Mouse (Mus musculus) midbrain, embryonic 14.5 days (tissue): ENCODE results near the gene Olfr1243. TPM values are rescaled to one million over a fixed set of nuclear protein-coding genes. Genes with fewer than 3 reads are reported as not detected.
"Not testable (repeated sequence)": the region's sequence is repeated elsewhere in the genome, so short reads cannot be mapped to it uniquely, and the experiment has no call there.

Experiments used
- ATAC-seq: fragments of 200-750 bp; cut with Nextera tagmentation; 2 replicates; pipeline ENCODE4 v1.8.0; 2017; ENCODE audit warnings: moderate number of reproducible peaks, moderate library complexity; ENCODE audit not compliant: low FRiP score, low TSS enrichment
- DNase-seq: peaks from one replicate; pipeline ENCODE4 v3.0.0-alpha.2; 2015
- H3K27ac ChIP-seq: fragments of 300-500 bp; sonication (generic); replicated peaks from 2 replicates; pipeline ENCODE4 v1.5.1; 2014; ENCODE audit warnings: mild to moderate bottlenecking, low read depth, low read length, moderate library complexity
- H3K27me3 ChIP-seq: fragments of 300-500 bp; sonication (generic); 2 replicates; pipeline ENCODE4 v1.6.1; 2014; ENCODE audit warnings: low read length, control low read depth, mixed read lengths; ENCODE audit not compliant: control insufficient read depth, insufficient read depth
- H3K36me3 ChIP-seq: fragments of 300-500 bp; sonication (generic); 2 replicates; pipeline ENCODE4 v1.6.1; 2014; ENCODE audit warnings: low read length, control low read depth; ENCODE audit not compliant: control insufficient read depth, insufficient read depth
- H3K4me1 ChIP-seq: fragments of 300-500 bp; sonication (generic); 2 replicates; pipeline ENCODE4 v1.6.1; 2014; ENCODE audit warnings: mild to moderate bottlenecking, antibody characterized with exemption, low read length, control low read depth; ENCODE audit not compliant: control insufficient read depth, insufficient read depth
- H3K4me2 ChIP-seq: fragments of 300-500 bp; sonication (generic); 2 replicates; pipeline ENCODE4 v1.6.1; 2014; ENCODE audit warnings: mild to moderate bottlenecking, low read length, moderate library complexity
- H3K4me3 ChIP-seq: fragments of 300-500 bp; sonication (generic); replicated peaks from 2 replicates; pipeline ENCODE4 v1.5.1; 2014; ENCODE audit warnings: low read depth, low read length
- H3K9ac ChIP-seq: fragments of 300-500 bp; sonication (generic); replicated peaks from 2 replicates; pipeline ENCODE4 v1.6.1; 2014; ENCODE audit warnings: mild to moderate bottlenecking, low read length, moderate library complexity
- H3K9me3 ChIP-seq: fragments of 300-500 bp; sonication (generic); 2 replicates; pipeline ENCODE4 v1.6.1; 2016; ENCODE audit warnings: low read length, control low read depth, mixed read lengths; ENCODE audit not compliant: control insufficient read depth
- WGBS: fragments of 180-500 bp; shearing (Covaris S2); extraction: QIAGEN DNeasy Blood & Tissue Kit; methylation state at CpG from one replicate; pipeline ENCODE4 v1.1.7; 2014; 5-methylcytosine and 5-hydroxymethylcytosine counted together
- polyA plus RNA-seq: library from polyadenylated mRNA; unstranded; fragments of >200 nt; fragmentation: Nextera tagmentation; extraction: Ambion mirVana; gene quantifications from 2 replicates; pipeline ENCODE4 v1.2.1, GENCODE M21; 2014

The Olfr1243 gene
- polyA plus RNA-seq, result not detected in 2 replicates

DNA sequence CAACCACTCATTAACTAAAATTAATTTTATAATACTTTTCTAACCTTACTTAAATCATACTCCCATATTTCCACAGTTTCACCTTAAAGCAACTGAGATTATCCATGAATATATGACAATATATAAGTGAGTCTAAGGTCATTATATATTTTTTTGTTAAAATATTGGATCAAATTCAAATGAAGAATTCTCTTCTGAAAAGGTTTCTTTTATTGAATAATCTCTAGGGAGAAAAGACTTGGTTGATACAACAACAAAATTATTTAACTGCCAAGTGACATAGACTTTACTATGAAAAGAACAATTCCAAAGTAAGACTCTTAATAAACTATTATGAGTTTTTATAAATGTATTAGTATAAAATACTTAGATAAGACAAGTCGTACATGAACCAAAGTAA lies at the start of gene Olfr1243:
TSS of gene Olfr1243 (minus strand) at position 101 of the 400 bp plus-strand sequence.
- 93% methylated on average over 1 of the region's 1 CpGs for whole genome bisulfite sequencing
- Histone ChIP-seq H3K4me3 (no peak within 1 kb of the TSS), H3K9ac (no peak within 1 kb of the TSS), H3K9me3 (no peaks in the 10 kb centered on the region), H3K4me2 (no peak within 1 kb of the TSS), H3K27ac (no peak within 1 kb of the TSS), H3K4me1 (no peaks in the 10 kb centered on the region), H3K27me3 (no peaks in the 10 kb centered on the region), H3K36me3 (no peaks in the 10 kb centered on the region)
- no peak for ATAC-seq
- no peak for DNase-seq

DNA sequence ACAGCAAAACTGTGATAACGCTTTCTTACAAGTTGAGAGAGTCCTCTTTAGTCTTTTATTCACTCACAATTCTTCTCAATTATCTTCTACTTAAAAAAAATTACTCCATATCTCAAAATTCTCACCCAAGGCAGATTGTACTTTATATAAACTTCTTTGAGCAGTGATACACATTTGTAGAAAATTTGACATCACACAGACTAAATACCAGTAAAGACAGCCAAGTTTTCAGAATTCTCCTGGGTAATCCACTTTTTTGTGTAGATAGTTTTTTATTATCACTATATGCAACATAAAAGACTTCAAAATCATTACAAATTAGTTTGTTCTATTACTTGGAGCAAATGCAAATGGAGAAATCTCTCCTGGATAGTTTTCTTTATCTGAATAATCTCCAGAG lies 47.1 kb upstream of the Olfr1243 start, which contains the start of gene Olfr1245:
TSS of gene Olfr1245 (minus strand) at position 101 of the 400 bp plus-strand sequence.
- Histone ChIP-seq H3K27me3 (no peaks in the 10 kb centered on the region), H3K27ac (no peak within 1 kb of the TSS), H3K4me2 (no peak within 1 kb of the TSS), H3K4me1 (no peaks in the 10 kb centered on the region), H3K9ac (no peak within 1 kb of the TSS), H3K36me3 (no peaks in the 10 kb centered on the region), H3K4me3 (no peak within 1 kb of the TSS), H3K9me3 (peaks cover 6% of the 10 kb centered on the region; the same call in 1 of the 2 replicates)
- 91% methylated on average over 1 of the region's 1 CpGs for WGBS
- no peak for DNase-seq
- ATAC-seq, result no peak

DNA sequence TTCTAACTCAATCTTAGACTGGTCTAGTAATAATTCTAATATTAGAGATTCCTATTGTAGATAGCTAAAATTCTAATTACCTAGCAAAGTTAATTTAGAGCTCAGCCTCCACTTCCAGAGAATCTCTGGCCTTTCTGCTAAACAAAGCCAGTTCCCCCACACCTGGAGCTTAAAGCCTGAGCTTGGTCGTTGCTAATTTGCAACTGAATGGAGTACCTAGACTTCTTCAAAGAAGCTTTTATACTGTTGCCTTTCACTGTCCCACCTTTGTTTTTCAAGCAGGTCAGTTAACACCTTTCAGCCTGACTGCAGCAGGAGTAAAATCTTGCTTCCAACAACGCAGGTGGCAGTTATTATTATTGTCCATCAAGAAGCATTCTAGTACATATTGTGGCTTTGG lies 31.4 kb upstream of the Olfr1243 start:
- H3K27me3 ChIP-seq, H3K9ac ChIP-seq, DNase-seq, H3K4me2 ChIP-seq, H3K36me3 ChIP-seq, H3K4me1 ChIP-seq, ATAC-seq, H3K27ac ChIP-seq, H3K9me3 ChIP-seq, H3K4me3 ChIP-seq: not testable (repeated sequence)
- 58% methylated on average over 2 of the region's 2 CpGs for WGBS

DNA sequence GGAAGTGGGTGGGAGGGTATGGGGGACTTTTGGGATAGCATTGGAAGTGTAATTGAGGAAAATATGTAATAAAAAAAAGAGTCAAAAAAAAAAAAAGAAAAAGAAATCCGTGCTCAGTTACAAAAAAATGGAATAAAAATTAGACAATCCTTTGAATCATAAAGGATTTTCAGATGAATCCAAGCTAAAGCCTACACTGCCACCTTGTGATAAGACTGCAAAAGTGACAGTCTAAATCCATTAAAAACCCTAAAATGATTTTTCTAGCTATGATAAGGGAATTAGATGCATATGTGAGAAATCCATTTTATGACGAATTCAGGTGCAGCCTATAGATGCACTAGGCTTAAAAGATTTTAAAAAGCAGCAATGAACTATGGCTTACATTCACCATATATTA lies 13.2 kb upstream of the Olfr1243 start:
- DNase-seq, result peak; percentile 77
- WGBS, result 66% methylated on average over 2 of the region's 2 CpGs

DNA sequence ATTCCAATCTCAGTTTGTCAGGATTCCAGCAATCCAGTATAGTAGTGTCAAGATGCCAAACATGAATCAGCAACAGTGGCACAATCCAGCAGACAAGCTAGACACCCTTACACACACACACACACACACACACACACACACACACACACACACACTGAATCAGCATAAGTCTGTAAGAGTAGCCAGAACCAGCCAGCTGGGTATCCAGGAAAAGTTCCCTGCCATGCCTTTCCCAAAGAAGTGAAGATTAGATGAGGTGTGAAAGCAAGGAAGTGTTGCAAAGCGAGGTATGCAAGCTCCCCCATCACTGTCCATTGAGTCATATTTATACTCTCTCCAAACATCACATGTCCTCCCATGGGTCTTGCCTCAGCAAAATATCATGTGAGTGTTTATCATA lies 8.6 kb upstream of the Olfr1243 start:
- no peak overlapping the region for H3K4me2 ChIP-seq
- 82% methylated on average over 1 of the region's 1 CpGs for WGBS
- no peaks in the 10 kb centered on the region for H3K4me1 ChIP-seq
- no peaks in the 10 kb centered on the region for H3K27me3 ChIP-seq
- H3K27ac ChIP-seq, result no peak overlapping the region
- no peaks in the 10 kb centered on the region for H3K9me3 ChIP-seq
- no peak overlapping the region for H3K9ac ChIP-seq
- ATAC-seq (no peak), DNase-seq (no peak)
- H3K36me3 ChIP-seq, result no peaks in the 10 kb centered on the region
- no peak overlapping the region for H3K4me3 ChIP-seq

More for the DNA sequence above, 13.2 kb upstream of the Olfr1243 start:
- no peak overlapping the region for H3K27ac ChIP-seq
- H3K4me2 ChIP-seq, result no peak overlapping the region
- H3K27me3 ChIP-seq, result no peaks in the 10 kb centered on the region
- H3K4me1 ChIP-seq, result no peaks in the 10 kb centered on the region
- H3K9ac ChIP-seq, result no peak overlapping the region
- no peaks in the 10 kb centered on the region for H3K9me3 ChIP-seq
- ATAC-seq, result no peak
- no peak overlapping the region for H3K4me3 ChIP-seq
- H3K36me3 ChIP-seq, result no peaks in the 10 kb centered on the region

DNA sequence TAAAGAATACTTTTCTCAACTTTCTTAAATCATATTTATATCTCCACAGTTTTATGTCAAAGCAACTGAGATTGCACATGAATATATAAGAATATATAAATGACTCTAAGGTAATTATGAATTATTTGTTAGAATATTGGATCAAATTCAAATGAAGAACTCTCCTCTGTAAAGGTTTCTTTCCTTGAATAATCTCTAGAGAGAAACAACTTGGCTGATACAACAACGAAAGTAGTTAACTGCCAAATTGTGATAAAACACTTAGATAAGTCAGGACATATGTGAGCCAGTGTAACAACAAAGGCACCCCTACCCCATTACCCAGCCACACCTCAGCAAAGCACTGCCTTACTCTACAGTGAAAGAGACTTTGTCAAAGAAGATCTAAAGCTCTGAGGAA lies 33.1 kb downstream of the Olfr1243 start, which contains the start of gene Olfr1242:
TSS of gene Olfr1242 (minus strand) at position 101 of the 400 bp plus-strand sequence.
- Histone ChIP-seq H3K27me3 (no peaks in the 10 kb centered on the region), H3K4me3 (no peak within 1 kb of the TSS), H3K9me3 (no peaks in the 10 kb centered on the region), H3K9ac (no peak within 1 kb of the TSS), H3K36me3 (no peaks in the 10 kb centered on the region), H3K27ac (no peak within 1 kb of the TSS), H3K4me1 (no peaks in the 10 kb centered on the region), H3K4me2 (no peak within 1 kb of the TSS)
- ATAC-seq (no peak), DNase-seq (no peak)
- 91% methylated on average over 1 of the region's 1 CpGs for WGBS

DNA sequence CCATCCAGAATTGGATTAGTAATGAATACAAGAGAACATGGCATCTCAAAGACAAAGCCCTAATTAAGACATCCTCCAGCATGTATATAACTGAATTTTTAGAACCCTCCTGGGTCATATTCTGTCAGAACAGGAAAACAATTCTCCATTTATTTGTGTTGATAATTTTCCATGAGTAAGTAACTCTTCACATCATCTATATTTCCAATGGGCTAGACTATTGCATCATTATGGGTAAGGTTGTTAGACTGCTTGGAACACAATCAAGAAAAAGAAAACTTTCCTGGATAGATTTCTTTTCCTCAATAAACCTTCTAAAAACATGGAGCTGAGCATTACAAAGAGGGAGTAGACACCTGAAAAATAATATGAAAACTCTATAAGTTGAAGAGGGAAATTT lies 44.3 kb downstream of the Olfr1243 start, which contains the start of gene Olfr1241:
TSS of gene Olfr1241 (minus strand) at position 101 of the 400 bp plus-strand sequence.
- Histone ChIP-seq H3K9me3 (no peaks in the 10 kb centered on the region), H3K4me1 (no peaks in the 10 kb centered on the region), H3K27me3 (no peaks in the 10 kb centered on the region), H3K4me2 (no peak within 1 kb of the TSS), H3K27ac (no peak within 1 kb of the TSS), H3K36me3 (no peaks in the 10 kb centered on the region), H3K9ac (no peak within 1 kb of the TSS), H3K4me3 (no peak within 1 kb of the TSS)
- DNase-seq (no peak), ATAC-seq (no peak)

Other genes starting within 250 kb of the Olfr1243 start
- gene Olfr1229, start 243.5 kb downstream of the Olfr1243 start, polyA plus RNA-seq, result not detected in 2 replicates
- not detected in 2 replicates for gene Olfr1230, start 234.2 kb downstream of the Olfr1243 start, polyA plus RNA-seq
- not detected in 2 replicates for gene Olfr1231, start 224.4 kb downstream of the Olfr1243 start, polyA plus RNA-seq
- gene Olfr1232, start 201.8 kb downstream of the Olfr1243 start, polyA plus RNA-seq, result not detected in 2 replicates
- gene Olfr1233, start 189.1 kb downstream of the Olfr1243 start, polyA plus RNA-seq, result not detected in 2 replicates
- not detected in 2 replicates for gene Olfr1234, start 166.6 kb downstream of the Olfr1243 start, polyA plus RNA-seq
- not detected in 2 replicates for gene Olfr1238, start 121.8 kb downstream of the Olfr1243 start, polyA plus RNA-seq
- gene Olfr1239, start 111.1 kb downstream of the Olfr1243 start, polyA plus RNA-seq, result not detected in 2 replicates
- gene Olfr1240, start 88.5 kb downstream of the Olfr1243 start, polyA plus RNA-seq, result not detected in 2 replicates
- not detected in 2 replicates for gene Olfr1241, start 44.4 kb downstream of the Olfr1243 start, polyA plus RNA-seq
- gene Olfr1242, start 33.2 kb downstream of the Olfr1243 start, polyA plus RNA-seq, result not detected in 2 replicates
- gene Olfr1245, start 47.0 kb upstream of the Olfr1243 start, polyA plus RNA-seq, result not detected in 2 replicates
- not detected in 2 replicates for gene Olfr1246, start 61.7 kb upstream of the Olfr1243 start, polyA plus RNA-seq
- not detected in 2 replicates for gene Olfr1247, start 82.6 kb upstream of the Olfr1243 start, polyA plus RNA-seq
- not detected in 2 replicates for gene Olfr1248, start 86.8 kb upstream of the Olfr1243 start, polyA plus RNA-seq
- not detected in 2 replicates for gene Olfr1249, start 103.5 kb upstream of the Olfr1243 start, polyA plus RNA-seq
- gene Olfr1250, start 130.0 kb upstream of the Olfr1243 start, polyA plus RNA-seq, result not detected in 2 replicates
- gene Olfr1251, start 140.4 kb upstream of the Olfr1243 start, polyA plus RNA-seq, result not detected in 2 replicates
- not detected in 2 replicates for gene Olfr1252, start 193.5 kb upstream of the Olfr1243 start, polyA plus RNA-seq
- not detected in 2 replicates for gene Olfr1253, start 225.6 kb upstream of the Olfr1243 start, polyA plus RNA-seq